Mouse (Mus musculus) liver, postnatal 0 days (tissue): ENCODE results near the gene Polr1d.

ENCODE experiments used
- CTCF ChIP-seq: sonication (generic); IDR thresholded peaks from 2 replicates; pipeline ENCODE4 v1.5.1; 2016; ENCODE audit warnings: antibody characterized with exemption, low read depth
- EP300 ChIP-seq: IDR thresholded peaks from 2 replicates; pipeline ENCODE4 v1.6.1; 2016; ENCODE audit warnings: antibody characterized with exemption, low read depth, mild to moderate bottlenecking

- TF ChIP-seq CTCF (no peak), EP300 (no peak)
Measured at GRCm38 (mm10) chr5:147124794-147125193, 47.9 kb downstream of the Polr1d start.
